Mouse (Mus musculus) heart, postnatal 0 days (tissue): Measurements from ENCODE around the gene Smco3. TPM values are rescaled to one million over a fixed set of nuclear protein-coding genes. Genes with fewer than 3 reads are reported as not detected.
A peak's percentile ranks its signal among the peaks of the same experiment; 100 is the strongest.

Source experiments
- ATAC-seq: fragments of 200-750 bp; cut with Nextera tagmentation; 2 replicates; pipeline ENCODE4 v1.8.0; 2017; ENCODE audit warnings: low read depth, moderate number of reproducible peaks, moderate library complexity; ENCODE audit not compliant: insufficient read depth
- DNase-seq: peaks from one replicate; pipeline ENCODE4 v3.0.0-alpha.2; 2016; ENCODE audit warnings: low spot score
- H3K27ac ChIP-seq: fragments of 300-500 bp; sonication (generic); 2 replicates; pipeline ENCODE4 v1.5.1; 2014; ENCODE audit warnings: low read depth, mild to moderate bottlenecking
- H3K27me3 ChIP-seq: fragments of 300-500 bp; sonication (generic); 2 replicates; pipeline ENCODE4 v1.6.1; 2014; ENCODE audit warnings: low read length, mixed read lengths; ENCODE audit not compliant: control insufficient read depth, insufficient read depth
- H3K36me3 ChIP-seq: fragments of 300-500 bp; sonication (generic); replicated peaks from 2 replicates; pipeline ENCODE4 v1.6.1; 2014; ENCODE audit warnings: low read length, mixed read lengths; ENCODE audit not compliant: control insufficient read depth, insufficient read depth
- H3K4me1 ChIP-seq: fragments of 300-500 bp; sonication (generic); 2 replicates; pipeline ENCODE4 v1.6.1; 2014; ENCODE audit warnings: antibody characterized with exemption; ENCODE audit not compliant: control insufficient read depth, insufficient read depth
- H3K4me2 ChIP-seq: fragments of 300-500 bp; sonication (generic); 2 replicates; pipeline ENCODE4 v1.6.1; 2014; ENCODE audit warnings: low read depth, mild to moderate bottlenecking, low read length, moderate library complexity
- H3K4me3 ChIP-seq: fragments of 300-500 bp; sonication (generic); 2 replicates; pipeline ENCODE4 v1.5.1; 2014; ENCODE audit warnings: low read depth, low read length
- H3K9ac ChIP-seq: fragments of 300-500 bp; sonication (generic); replicated peaks from 2 replicates; pipeline ENCODE4 v1.6.1; 2014; ENCODE audit warnings: low read depth, low read length, mixed read lengths
- H3K9me3 ChIP-seq: fragments of 300-500 bp; sonication (generic); replicated peaks from 2 replicates; pipeline ENCODE4 v1.6.1; 2016; ENCODE audit warnings: low read length; ENCODE audit not compliant: control insufficient read depth
- CTCF ChIP-seq: IDR thresholded peaks from 2 replicates; pipeline ENCODE4 v1.5.1; 2016; ENCODE audit warnings: antibody characterized with exemption, control low read depth, low read depth
- EP300 ChIP-seq: IDR thresholded peaks from 2 replicates; pipeline ENCODE4 v1.6.1; 2016; ENCODE audit warnings: antibody characterized with exemption, low read depth
- WGBS: fragments of 180-500 bp; shearing (Covaris S2); extraction: QIAGEN DNeasy Blood & Tissue Kit; methylation state at CpG from one replicate; pipeline ENCODE4 v1.1.7; 2014; 5-methylcytosine and 5-hydroxymethylcytosine counted together
- polyA plus RNA-seq: library from polyadenylated mRNA; unstranded; fragments of >200 nt; fragmentation: Nextera tagmentation; extraction: Ambion mirVana; gene quantifications from 2 replicates; pipeline ENCODE4 v1.2.1, GENCODE M21; 2015
- total RNA-seq: library from RNA; depleted of rRNA; stranded (reverse); fragments of >200 nt; gene quantifications from 2 replicates; pipeline ENCODE4 v1.2.3, GENCODE M21; 2014; ENCODE audit warnings: low replicate concordance

Smco3 gene
- total and polyA plus RNA-seq, 2 experiments from 2014 or later, result not detected

DNA sequence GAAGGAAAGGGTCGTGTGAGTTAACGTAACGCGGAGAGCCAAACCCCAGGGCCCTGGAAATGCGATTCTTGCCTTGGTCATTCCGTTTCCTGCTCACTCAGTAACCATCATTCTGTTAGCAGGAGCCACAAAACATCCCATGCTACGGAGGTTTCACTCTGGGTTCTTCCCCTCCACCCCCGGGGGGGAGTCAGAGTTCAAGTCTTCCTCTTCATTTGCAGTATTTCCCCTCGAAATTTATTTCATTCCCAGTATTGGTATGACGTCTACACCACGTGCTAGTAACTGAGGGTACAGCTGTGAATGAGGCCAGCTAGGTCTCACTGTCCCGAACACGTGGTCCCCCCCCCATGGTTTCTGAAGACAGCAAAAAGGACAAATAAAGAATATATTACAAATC, 25.6 kb downstream of the Smco3 start:
- DNase-seq, result no peak
- peak overlapping the region; percentile 91 for H3K4me2 ChIP-seq
- no peak for TF ChIP-seq EP300
- no peak for TF ChIP-seq CTCF
- H3K27me3 ChIP-seq, result no peaks in the 10 kb centered on the region
- no peak for ATAC-seq
- peak overlapping the region; percentile 90 for H3K4me3 ChIP-seq
- H3K9me3 ChIP-seq, result no peaks in the 10 kb centered on the region
- H3K36me3 ChIP-seq, result peaks cover 27% of the 10 kb centered on the region
- no peak overlapping the region for H3K27ac ChIP-seq
- H3K4me1 ChIP-seq, result peaks cover 13% of the 10 kb centered on the region
- 0 out of 2 replicates have a peak overlapping the region, but pooled peaks have one; percentile 72 for H3K9ac ChIP-seq
- 65% methylated on average over 13 of the region's 13 CpGs for WGBS

DNA sequence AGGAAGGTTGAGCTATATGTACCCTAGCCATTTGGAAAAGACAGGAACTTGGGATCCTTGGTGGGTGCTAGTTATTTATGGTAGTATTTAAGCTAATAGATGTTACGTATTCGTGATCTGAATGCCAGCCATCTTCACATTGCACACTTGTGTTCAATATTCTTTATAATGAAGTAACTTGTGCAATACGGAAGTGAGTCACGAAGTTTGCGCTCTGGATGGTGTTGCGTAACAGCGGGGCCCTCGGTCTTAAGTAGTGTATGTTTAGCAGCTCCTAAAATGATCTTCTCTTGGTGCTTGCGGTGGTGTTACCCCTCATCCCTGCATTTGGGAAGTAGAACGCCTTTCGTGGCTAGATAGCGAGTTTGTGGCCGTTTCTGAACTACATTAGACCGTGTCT, 26.2 kb downstream of the Smco3 start:
- WGBS, result 22% methylated on average over 14 of the region's 14 CpGs
- H3K4me3 ChIP-seq, result peak overlapping the region; percentile 90
- ATAC-seq (no peak), DNase-seq (peak; percentile 38)
- peak overlapping the region; percentile 91 for H3K4me2 ChIP-seq
- no peaks in the 10 kb centered on the region for H3K9me3 ChIP-seq
- H3K36me3 ChIP-seq, result peaks cover 21% of the 10 kb centered on the region
- H3K27ac ChIP-seq, result peak overlapping the region; percentile 58; the same call in 1 of the 2 replicates
- TF ChIP-seq CTCF (no peak), EP300 (no peak)
- peaks cover 13% of the 10 kb centered on the region for H3K4me1 ChIP-seq
- no peaks in the 10 kb centered on the region for H3K27me3 ChIP-seq
- peak overlapping the region; percentile 72 for H3K9ac ChIP-seq

DNA sequence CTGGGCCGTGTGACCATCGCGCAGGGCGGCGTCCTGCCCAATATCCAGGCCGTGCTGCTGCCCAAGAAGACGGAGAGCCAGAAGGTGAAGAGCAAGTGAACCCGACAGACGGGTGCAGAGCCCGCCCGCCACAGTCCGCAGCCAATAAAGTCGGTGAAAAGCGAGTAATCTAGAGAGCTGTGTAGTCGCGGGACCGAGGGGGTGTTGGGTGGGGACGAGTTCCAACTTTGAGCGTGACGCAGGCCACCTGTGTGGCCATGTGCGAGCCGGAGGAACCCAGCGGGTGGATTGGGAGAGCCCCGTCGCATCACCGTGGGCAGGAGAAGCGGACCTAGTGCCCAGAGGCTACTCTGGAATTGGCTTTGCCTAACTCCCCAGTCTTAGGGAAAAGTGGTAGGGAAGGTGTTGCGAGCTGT, 26.6 kb downstream of the Smco3 start:
- WGBS, result under 1% methylated on average over 28 of the region's 28 CpGs

DNA sequence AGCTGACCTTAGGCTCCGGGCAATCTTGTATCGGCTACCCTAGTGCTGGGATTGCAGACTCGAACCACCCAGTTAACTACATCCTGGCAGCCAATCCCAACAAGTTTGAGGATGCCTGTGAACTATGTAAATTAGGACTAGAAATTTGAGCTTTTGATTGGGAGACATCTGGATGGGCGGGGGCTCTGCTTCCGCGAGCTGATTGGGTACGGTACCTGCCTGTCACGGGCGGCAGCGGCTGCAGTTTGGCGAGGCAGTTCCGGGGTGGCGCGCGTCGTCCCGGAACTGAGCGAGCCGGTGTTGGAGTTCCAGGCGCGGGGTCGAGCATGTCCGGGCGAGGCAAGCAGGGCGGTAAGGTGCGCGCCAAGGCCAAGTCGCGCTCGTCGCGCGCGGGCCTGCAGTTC, 27.2 kb downstream of the Smco3 start, which contains the start of gene H2afj:
TSS of gene H2afj (plus strand) at position 231 of the 404 bp plus-strand sequence.
- peak; percentile 97 for DNase-seq
- no peaks in the 10 kb centered on the region for H3K9me3 ChIP-seq
- H3K4me1 ChIP-seq, result peaks cover 15% of the 10 kb centered on the region
- ATAC-seq, result peak; percentile 85
- no peaks in the 10 kb centered on the region for H3K27me3 ChIP-seq
- H3K27ac ChIP-seq, result peak within 1 kb of the TSS; percentile 60
- peaks cover 11% of the 10 kb centered on the region for H3K36me3 ChIP-seq
- H3K4me2 ChIP-seq, result peak within 1 kb of the TSS; percentile 91
- H3K4me3 ChIP-seq, result peak within 1 kb of the TSS; percentile 90
- H3K9ac ChIP-seq, result peak within 1 kb of the TSS; percentile 72
- WGBS, result 0% methylated on average over 34 of the region's 34 CpGs
- no peak for TF ChIP-seq EP300
- TF ChIP-seq CTCF, result no peak

More for the DNA sequence above, 26.6 kb downstream of the Smco3 start:
- ATAC-seq (peak; percentile 12; the same call in 1 of the 2 replicates), DNase-seq (no peak)
- peak overlapping the region; percentile 90 for H3K4me3 ChIP-seq
- H3K27ac ChIP-seq, result peak overlapping the region; percentile 58
- peaks cover 17% of the 10 kb centered on the region for H3K36me3 ChIP-seq
- H3K27me3 ChIP-seq, result no peaks in the 10 kb centered on the region
- peak overlapping the region; percentile 91 for H3K4me2 ChIP-seq
- no peaks in the 10 kb centered on the region for H3K9me3 ChIP-seq
- H3K4me1 ChIP-seq, result peaks cover 13% of the 10 kb centered on the region
- H3K9ac ChIP-seq, result peak overlapping the region; percentile 72
- TF ChIP-seq EP300 (no peak), CTCF (no peak)

DNA sequence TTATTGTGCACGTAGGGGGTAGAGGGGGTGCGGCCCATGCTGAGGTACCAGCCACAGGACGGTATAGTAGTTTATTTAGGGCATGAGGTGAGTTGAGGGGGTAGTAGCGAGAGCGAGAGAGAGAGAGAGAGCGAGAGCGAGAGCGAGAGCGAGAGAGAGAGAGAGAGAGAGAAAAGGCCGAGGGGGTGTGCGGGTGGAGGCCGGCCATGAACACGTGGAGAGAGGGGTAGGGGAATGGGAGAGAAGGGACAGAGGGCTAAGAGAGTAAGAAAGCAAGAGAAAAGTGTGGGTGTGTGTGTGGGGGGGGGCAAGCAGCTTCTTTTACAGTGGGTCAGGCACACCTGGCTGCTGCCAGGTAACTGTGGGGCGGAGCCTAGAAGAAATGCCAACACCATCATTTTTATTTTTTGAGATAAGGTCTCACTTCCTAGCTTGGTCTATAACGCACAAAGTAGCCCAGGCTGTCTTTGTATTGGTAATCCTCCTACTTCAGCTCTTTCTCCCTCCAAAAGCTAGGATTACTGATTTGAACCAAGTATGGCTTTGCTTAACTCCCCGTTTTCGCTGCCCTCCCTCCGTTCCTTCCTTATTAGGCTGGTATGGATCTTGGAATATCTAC, 27.7 kb downstream of the Smco3 start:
- no peak for DNase-seq
- Histone ChIP-seq H3K9ac (peak overlapping the region; percentile 5; the same call in 1 of the 2 replicates), H3K36me3 (peaks cover 6% of the 10 kb centered on the region; the same call in 1 of the 2 replicates), H3K27me3 (no peaks in the 10 kb centered on the region), H3K4me1 (peaks cover 17% of the 10 kb centered on the region), H3K4me3 (peak overlapping the region; percentile 90), H3K9me3 (no peaks in the 10 kb centered on the region), H3K27ac (peak overlapping the region; percentile 60), H3K4me2 (peak overlapping the region; percentile 91)
- 21% methylated on average over 18 of the region's 18 CpGs for WGBS
- no peak for ATAC-seq
- TF ChIP-seq CTCF, result no peak
- TF ChIP-seq EP300, result no peak

DNA sequence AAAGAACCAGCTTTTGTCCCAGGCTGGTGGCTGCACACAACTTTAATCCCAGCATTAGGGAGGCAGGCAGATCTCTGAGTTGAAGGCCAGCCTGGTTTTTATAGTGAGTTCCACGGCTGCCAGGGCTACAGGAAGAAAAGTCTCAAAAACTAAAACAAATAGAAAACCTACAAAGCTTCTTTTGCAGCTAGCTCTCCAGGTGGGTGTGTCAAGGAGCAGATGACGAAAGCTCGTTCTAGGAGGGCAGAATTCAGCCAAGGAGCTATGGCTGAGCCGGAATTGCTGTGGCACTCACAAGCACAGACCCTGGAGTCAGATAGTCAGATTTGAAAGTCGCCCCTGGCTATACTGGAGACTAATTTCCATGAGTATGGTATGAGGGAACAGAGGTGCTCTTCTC, 28.4 kb downstream of the Smco3 start:
- 76% methylated on average over 5 of the region's 5 CpGs for WGBS
- TF ChIP-seq EP300 (no peak), CTCF (no peak)
- Histone ChIP-seq H3K27ac (no peak overlapping the region), H3K36me3 (no peaks in the 10 kb centered on the region), H3K9ac (no peak overlapping the region), H3K27me3 (no peaks in the 10 kb centered on the region), H3K4me1 (peaks cover 17% of the 10 kb centered on the region), H3K4me2 (no peak overlapping the region), H3K4me3 (no peak overlapping the region), H3K9me3 (no peaks in the 10 kb centered on the region)
- ATAC-seq (no peak), DNase-seq (no peak)
